Mouse (Mus musculus) myocyte (in vitro differentiated cells): ENCODE results near the gene Kcnk18. TPM values are rescaled to one million over a fixed set of nuclear protein-coding genes. Genes with fewer than 3 reads are reported as not detected.

Experiments used
- H3K27me3 ChIP-seq: one replicate; pipeline ENCODE4 v1.6.1; 2011; ENCODE audit not compliant: control insufficient read depth, insufficient read depth, insufficient read length
- H3K36me3 ChIP-seq: one replicate; pipeline ENCODE4 v1.6.1; 2011; ENCODE audit not compliant: control insufficient read depth, insufficient read depth
- H3K4me2 ChIP-seq: one replicate; pipeline ENCODE4 v1.6.1; 2011; ENCODE audit warnings: low read depth, control low read depth
- H3K4me3 ChIP-seq: one replicate; pipeline ENCODE4 v1.5.1; 2011; ENCODE audit warnings: mild to moderate bottlenecking, control low read depth, moderate library complexity
- H3K79me2 ChIP-seq: one replicate; pipeline ENCODE4 v1.6.1; 2011; ENCODE audit not compliant: control insufficient read depth, insufficient read depth
- H3ac ChIP-seq: one replicate; pipeline ENCODE4 v1.6.1; 2011; ENCODE audit not compliant: control insufficient read depth, insufficient read length
- CEBPB ChIP-seq: IDR thresholded peaks from 2 replicates; pipeline ENCODE4 v1.6.1; 2011; ENCODE audit warnings: mild to moderate bottlenecking, moderate library complexity; ENCODE audit not compliant: poor library complexity, insufficient read depth, severe bottlenecking
- E2F4 ChIP-seq: IDR thresholded peaks from one replicate; pipeline ENCODE4 v1.6.1; 2011; ENCODE audit warnings: mild to moderate bottlenecking, control low read depth, moderate library complexity; ENCODE audit not compliant: insufficient read depth
- MAX ChIP-seq: IDR thresholded peaks from one replicate; pipeline ENCODE4 v1.6.1; 2011; ENCODE audit warnings: low read depth, mild to moderate bottlenecking, control low read depth
- MYOD1 ChIP-seq, 3 experiments: IDR thresholded peaks; one replicate each; pipeline ENCODE4 v1.6.1; 2011; ENCODE audit warnings: control low read depth in 2 of 3, low read depth in 2 of 3, mild to moderate bottlenecking in 2 of 3, moderate library complexity in 1 of 3; ENCODE audit not compliant: insufficient read length in 2 of 3, control insufficient read depth in 1 of 3
- MYOG ChIP-seq, 3 experiments: IDR thresholded peaks; one replicate each; pipeline ENCODE4 v1.6.1; 2011; ENCODE audit warnings: control low read depth in 2 of 3, low read depth in 2 of 3, mild to moderate bottlenecking in 2 of 3; ENCODE audit not compliant: insufficient read length in 2 of 3, control insufficient read depth in 1 of 3, insufficient read depth in 1 of 3
- POLR2A ChIP-seq: IDR thresholded peaks from one replicate; pipeline ENCODE4 v1.6.1; 2011; ENCODE audit warnings: low read depth, mild to moderate bottlenecking, control low read depth, moderate library complexity; ENCODE audit not compliant: insufficient read length
- POLR2AphosphoS2 ChIP-seq: IDR thresholded peaks from one replicate; pipeline ENCODE4 v1.6.1; 2011; ENCODE audit warnings: low read depth, control low read depth; ENCODE audit not compliant: insufficient read length
- REST ChIP-seq: IDR thresholded peaks from one replicate; pipeline ENCODE4 v1.6.1; 2011; ENCODE audit warnings: mild to moderate bottlenecking, control low read depth, moderate library complexity; ENCODE audit not compliant: insufficient read depth, insufficient read length
- SRF ChIP-seq: IDR thresholded peaks from one replicate; pipeline ENCODE4 v1.6.1; 2011; ENCODE audit warnings: low read depth; ENCODE audit not compliant: control insufficient read depth, insufficient read length
- TCF12 ChIP-seq: IDR thresholded peaks from one replicate; pipeline ENCODE4 v1.6.1; 2011; ENCODE audit warnings: mild to moderate bottlenecking, control low read depth; ENCODE audit not compliant: poor library complexity, insufficient read depth, severe bottlenecking
- TCF3 ChIP-seq: IDR thresholded peaks from one replicate; pipeline ENCODE4 v1.6.1; 2011; ENCODE audit warnings: low read depth, control low read depth; ENCODE audit not compliant: insufficient read length
- USF1 ChIP-seq: IDR thresholded peaks from one replicate; pipeline ENCODE4 v1.6.1; 2011; ENCODE audit warnings: low read depth, mild to moderate bottlenecking, control low read depth, moderate library complexity
- polyA plus RNA-seq: library from polyadenylated mRNA; unstranded; fragments of >200 nt; fragmentation: generic; extraction: Trizol; gene quantifications from one replicate; pipeline ENCODE4 v1.2.1, GENCODE M21; 2012; ENCODE audit warnings: missing spikeins

Gene Kcnk18
- not detected for polyA plus RNA-seq

DNA sequence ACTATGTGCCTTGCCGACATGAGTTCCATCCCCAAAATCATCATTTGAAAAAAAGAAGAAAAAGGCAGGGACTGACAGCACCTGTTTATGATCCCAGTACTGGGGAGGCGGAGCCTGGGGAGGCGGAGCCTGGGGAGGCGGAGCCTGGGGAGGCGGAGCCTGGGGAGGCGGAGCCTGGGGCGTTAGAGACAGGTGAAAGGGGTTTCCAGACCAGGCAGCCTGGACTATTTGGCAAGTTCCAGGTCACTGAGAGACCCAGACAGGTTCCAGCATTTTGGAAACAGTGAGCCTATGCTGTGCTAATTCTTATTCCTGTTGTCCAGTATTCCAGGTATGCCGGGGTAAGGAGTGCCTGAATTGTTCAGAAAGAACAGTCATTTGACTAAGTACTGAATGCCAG is at the start of gene Kcnk18:
Kcnk18 (plus strand) TSS at position 224 of the 400 bp plus-strand sequence.
- Histone ChIP-seq H3K36me3 (no peaks in the 10 kb centered on the region), H3K4me2 (no peak within 1 kb of the TSS), H3K79me2 (no peaks in the 10 kb centered on the region), H3K4me3 (no peak within 1 kb of the TSS), H3K27me3 (peaks cover 26% of the 10 kb centered on the region), H3ac (no peak within 1 kb of the TSS)
- TF ChIP-seq MYOD1 (IDR thresholded peaks at IDR 0.05; ENCODE audit: control insufficient read depth in 1 of 3, insufficient read length in 2 of 3, low read depth in 2 of 3) (no peak), USF1 (no peak), SRF (no peak), TCF12 (no peak), E2F4 (no peak), CEBPB (no peak), TCF3 (no peak), MAX (no peak), REST (no peak), POLR2A (no peak)

DNA sequence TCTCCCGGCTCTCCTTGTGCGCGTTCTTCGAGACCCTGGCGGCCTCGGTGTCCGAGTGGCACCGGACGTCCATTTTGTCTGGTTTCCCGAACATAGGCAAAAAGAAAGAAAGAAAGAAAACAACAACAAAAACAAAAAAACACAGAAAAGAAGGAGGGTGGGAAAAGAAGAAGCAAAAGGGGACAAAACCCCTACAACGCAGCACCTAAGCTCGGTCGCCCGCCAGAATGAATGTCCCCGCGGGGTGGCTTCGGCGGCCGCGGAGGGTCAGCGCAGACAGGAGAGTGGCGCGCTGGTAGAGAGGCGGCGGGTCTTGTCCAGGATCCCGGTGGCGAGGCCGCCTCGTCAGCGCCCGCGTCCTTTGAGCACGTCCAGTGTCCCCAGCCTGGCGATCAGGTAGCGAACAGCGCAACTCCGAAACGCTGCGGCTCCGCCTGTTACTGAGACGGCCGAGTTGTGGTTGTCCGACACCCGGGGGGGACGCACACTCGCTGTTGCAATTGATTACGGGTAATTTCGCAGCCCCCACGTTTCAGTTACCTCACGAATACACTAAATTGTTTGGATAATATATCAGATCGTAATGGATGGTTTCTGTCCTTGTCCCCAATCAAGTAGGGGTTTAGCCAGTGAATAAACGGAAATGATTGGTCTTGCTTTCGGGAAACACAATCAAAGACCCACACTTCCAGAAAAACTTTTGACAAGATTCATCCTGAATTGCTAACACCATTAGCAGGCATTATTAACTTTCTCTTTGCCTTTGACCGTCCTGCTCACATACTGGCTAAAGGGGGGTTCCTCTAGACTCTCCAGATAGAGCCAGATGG is 48.9 kb upstream of the Kcnk18 start, which contains the start of gene Vax1:
Vax1 (minus strand) TSS at position 121 of the 830 bp plus-strand sequence.
- Histone ChIP-seq H3K4me3 (no peak within 1 kb of the TSS), H3K36me3 (no peaks in the 10 kb centered on the region), H3K4me2 (no peak within 1 kb of the TSS), H3K27me3 (peaks cover 61% of the 10 kb centered on the region), H3ac (no peak within 1 kb of the TSS), H3K79me2 (no peaks in the 10 kb centered on the region)
- TF ChIP-seq SRF, result no peak
- no peak for TF ChIP-seq REST
- no peak for TF ChIP-seq CEBPB

DNA sequence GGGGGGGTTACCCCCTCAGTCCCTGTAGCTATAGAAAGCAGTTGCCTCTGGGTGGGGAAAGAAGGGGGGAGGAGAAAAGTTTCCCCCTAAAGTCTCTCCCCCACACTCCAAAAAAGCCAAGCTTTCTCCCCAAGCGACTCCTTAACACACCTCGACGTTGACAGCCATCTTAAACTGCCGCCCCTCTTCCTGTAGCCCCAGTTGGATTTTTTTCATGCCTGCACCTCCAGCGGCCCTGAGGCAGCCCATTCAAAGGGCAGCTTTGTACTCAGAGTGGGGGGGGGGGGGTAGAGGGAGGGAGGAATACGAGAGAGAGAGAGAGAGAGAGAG is 48.3 kb upstream of the Kcnk18 start:
- TF ChIP-seq REST, result no peak
- TF ChIP-seq POLR2AphosphoS2, result no peak
- no peak for TF ChIP-seq MAX
- TF ChIP-seq POLR2A, result no peak
- no peak for TF ChIP-seq CEBPB
- no peak for TF ChIP-seq MYOG (IDR thresholded peaks at IDR 0.05; ENCODE audit: control insufficient read depth in 1 of 3, insufficient read depth in 1 of 3, insufficient read length in 2 of 3, low read depth in 2 of 3)
- no peak for TF ChIP-seq TCF12
- TF ChIP-seq TCF3, result no peak
- no peak for TF ChIP-seq E2F4
- Histone ChIP-seq H3K4me3 (no peak overlapping the region), H3ac (no peak overlapping the region), H3K27me3 (peaks cover 61% of the 10 kb centered on the region), H3K36me3 (no peaks in the 10 kb centered on the region), H3K79me2 (no peaks in the 10 kb centered on the region), H3K4me2 (no peak overlapping the region)

DNA sequence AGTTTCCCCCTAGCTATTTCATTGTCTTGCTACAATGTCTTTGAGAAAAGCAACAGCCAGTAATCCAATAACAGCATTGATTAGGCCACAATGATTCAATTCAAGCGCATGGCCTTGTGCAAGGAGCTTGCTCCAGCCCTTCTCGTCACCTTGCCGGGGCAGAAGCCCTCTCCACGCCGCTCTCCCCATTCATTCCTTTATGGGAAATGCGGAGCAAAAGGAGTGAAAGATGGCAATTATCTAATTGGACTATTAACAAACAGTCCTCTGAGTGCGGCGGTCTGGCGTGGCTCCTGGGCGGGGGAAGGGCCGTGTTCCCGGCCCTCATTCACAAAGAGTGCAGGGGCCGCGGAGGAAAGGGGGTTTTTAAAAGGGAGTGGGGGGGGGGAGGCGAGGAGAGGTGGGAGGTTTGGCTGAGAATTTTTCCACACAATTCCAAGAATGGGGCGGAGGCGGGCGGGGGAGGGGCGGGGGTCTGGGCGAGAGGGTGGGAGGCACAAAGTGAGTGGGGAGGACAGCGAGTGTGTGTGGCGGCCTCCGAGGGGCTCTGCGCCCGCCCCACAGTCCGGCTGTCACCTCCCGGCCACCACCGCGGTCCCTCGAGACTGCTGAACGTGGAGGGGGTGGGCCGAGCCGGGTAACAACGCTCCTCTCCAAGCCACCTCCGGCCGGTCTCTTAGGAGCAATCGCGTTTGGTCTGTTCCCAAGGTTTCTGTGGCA is 47.7 kb upstream of the Kcnk18 start:
- H3ac ChIP-seq, result no peak overlapping the region
- H3K79me2 ChIP-seq, result no peaks in the 10 kb centered on the region
- H3K4me2 ChIP-seq, result no peak overlapping the region
- peaks cover 56% of the 10 kb centered on the region for H3K27me3 ChIP-seq
- H3K36me3 ChIP-seq, result no peaks in the 10 kb centered on the region
- TF ChIP-seq MYOG (IDR thresholded peaks at IDR 0.05; ENCODE audit: control insufficient read depth in 1 of 3, insufficient read depth in 1 of 3, insufficient read length in 2 of 3, low read depth in 2 of 3), result no peak
- no peak for TF ChIP-seq TCF12
- H3K4me3 ChIP-seq, result no peak overlapping the region

DNA sequence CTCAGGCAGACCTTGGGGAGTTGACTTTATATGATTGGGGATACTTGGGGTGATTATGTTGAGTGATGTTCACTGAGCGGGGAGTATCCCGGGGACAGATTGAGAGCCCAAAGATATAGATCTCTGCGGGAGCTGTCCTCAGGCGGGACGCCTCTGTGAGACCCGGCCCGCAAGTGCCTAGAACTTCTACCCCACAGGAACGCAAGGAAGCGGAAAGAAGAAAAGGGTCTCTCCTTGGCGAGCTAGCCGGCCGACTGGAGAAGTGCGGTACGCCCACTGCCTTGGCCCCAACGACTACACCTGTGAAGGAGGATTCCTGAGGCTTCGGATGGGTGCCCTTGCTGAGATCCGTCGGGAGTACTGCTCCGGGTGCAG is 47.2 kb upstream of the Kcnk18 start:
- Histone ChIP-seq H3K4me3 (no peak overlapping the region), H3K4me2 (no peak overlapping the region), H3K36me3 (no peaks in the 10 kb centered on the region)

More for the DNA sequence above, 47.2 kb upstream of the Kcnk18 start:
- H3K27me3 ChIP-seq, result peaks cover 51% of the 10 kb centered on the region
- H3K79me2 ChIP-seq, result no peaks in the 10 kb centered on the region
- TF ChIP-seq TCF3 (no peak), TCF12 (no peak), E2F4 (no peak), MYOD1 (IDR thresholded peaks at IDR 0.05; ENCODE audit: control insufficient read depth in 1 of 3, insufficient read length in 2 of 3, low read depth in 2 of 3) (no peak), CEBPB (no peak), POLR2AphosphoS2 (no peak), REST (no peak), MYOG (IDR thresholded peaks at IDR 0.05; ENCODE audit: control insufficient read depth in 1 of 3, insufficient read depth in 1 of 3, insufficient read length in 2 of 3, low read depth in 2 of 3) (no peak)
- no peak overlapping the region for H3ac ChIP-seq
